Mouse (Mus musculus): ENCODE data around the gene H2afv.
"Not testable (repeated sequence)": the region's sequence is repeated elsewhere in the genome, so short reads cannot be mapped to it uniquely, and the experiment has no call there.

The H2afv gene

DNA sequence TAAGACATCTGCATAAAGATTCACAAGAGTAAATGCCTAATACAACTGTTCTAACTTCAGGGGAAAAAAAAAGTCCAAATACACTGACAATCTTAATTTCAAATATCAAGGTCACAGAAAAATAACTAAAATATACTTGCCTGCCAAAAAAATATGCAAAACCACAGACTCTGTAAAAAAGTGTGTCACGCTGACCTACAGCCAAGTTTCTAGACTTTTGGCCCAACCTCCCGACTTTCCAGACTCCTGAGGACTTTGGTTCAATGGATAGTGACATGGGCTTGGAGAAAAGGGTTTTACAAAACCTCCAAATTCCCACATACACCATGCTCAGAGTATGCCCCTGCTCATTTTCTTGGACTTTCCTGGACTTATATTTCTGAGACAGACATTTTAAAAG lies 24.3 kb upstream of the H2afv start:
- DNase-seq (ENCODE audit: low spot score) = no peak

DNA sequence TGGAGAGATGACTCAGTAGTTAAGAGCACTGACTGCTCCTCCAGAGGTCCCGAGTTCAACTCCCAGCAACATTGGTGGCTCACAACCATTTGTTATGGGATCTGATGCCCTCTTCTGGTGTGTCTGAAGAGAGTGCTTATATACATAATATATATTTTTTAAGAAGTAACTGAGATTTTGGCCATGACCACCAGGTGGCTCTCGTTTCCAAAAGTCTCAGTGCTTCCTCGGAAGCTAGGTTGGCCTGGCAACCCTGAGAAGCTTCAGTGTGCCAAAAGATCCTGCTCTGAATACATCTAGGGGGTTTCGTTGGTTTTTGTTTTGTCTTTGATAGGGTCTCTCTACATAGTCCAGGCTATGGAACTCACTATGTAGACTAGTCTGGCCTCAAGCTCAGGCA lies 20.9 kb upstream of the H2afv start:
- peak; percentile 64 for DNase-seq (ENCODE audit: low spot score)

DNA sequence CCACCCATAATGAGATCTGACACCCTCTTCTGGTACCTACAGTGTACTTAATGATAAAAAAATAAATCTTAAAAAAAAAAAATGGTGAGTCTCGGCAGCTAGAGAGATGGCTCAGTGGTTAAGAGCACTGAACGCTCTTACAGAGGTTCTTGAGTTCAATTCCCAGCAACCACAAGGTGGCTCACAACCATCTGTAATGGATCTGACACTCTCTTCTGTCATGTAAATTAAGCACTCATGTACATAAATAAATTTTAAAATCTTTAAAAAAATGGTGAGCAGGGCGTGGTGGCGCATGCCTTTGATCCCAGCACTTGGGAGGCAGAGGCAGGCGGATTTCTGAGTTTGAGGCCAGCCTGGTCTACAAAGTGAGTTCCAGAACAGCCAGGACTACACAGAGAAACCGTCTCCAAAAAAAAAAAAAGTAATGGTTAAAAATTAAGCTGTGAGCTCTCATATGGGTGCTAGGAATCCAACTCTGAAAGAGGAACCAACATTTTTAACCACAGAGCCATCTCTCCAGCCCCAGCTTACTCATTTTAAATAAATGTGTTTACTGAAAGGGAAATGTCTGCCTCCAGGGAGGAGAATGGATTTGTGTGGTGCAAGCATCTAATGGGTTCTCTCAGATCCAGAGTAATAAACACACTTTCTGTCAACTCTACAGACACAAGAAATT lies 19.1 kb upstream of the H2afv start:
- no peak for DNase-seq (ENCODE audit: low spot score)

DNA sequence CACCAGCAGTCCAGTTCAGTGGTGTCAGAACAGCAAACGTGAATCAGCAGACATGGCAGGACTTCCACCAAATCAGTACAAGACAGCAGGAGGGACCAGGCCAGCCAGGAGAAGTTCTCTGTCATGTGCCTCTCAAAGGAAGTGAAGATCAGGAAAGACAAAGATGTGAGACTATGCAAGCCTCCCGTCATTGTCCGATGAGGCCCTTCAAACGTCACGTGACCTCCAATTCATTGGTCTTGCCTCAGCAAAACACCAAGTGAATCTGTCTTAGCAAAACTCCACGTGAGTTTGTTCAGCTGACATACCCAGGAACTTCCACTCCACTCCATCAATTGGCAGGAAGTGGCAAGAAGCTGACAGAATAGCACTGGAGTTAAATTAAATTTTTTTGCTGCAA lies 11.8 kb upstream of the H2afv start:
- DNase-seq (ENCODE audit: low spot score) = no peak

DNA sequence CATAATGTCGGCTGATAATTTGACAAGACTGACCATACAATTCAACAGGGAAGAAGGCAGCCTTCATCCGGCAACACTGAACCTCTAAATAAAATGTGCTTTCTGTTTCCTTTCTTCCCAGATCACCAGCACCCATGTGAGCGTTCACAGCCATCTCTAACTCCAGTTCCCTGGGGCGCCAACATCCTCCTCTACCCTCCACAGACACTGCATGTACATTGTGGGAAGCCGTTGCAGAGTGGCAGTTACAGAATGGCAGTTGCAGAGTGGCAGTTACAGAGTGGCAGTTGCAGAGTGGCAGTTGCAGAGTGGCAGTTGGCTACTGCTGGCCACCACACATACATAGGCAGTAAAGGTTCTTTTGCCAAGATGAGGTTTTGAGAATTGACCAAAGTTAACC lies 3.9 kb upstream of the H2afv start:
- not testable (repeated sequence) for DNase-seq (ENCODE audit: low spot score)

DNA sequence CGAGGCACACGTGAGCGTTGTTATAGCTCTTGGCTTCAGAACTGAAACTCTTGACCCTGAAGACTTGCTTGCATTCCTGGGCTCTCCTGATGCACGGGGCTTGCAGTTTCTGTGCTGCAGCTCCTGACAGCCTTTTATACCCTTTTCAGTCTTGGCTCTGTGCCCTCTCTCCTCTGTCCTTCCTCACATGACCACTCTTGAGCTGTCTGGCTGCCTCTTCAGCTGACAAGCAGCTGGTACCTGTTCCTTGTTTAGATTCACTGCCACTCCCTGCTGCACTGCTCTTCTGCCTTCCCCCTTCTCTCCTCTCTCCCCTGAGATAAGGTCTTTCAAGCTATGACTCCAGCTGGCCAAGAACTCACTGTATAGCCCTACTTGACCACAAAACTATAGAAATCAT lies 3.2 kb upstream of the H2afv start:
- DNase-seq (ENCODE audit: low spot score) = no peak

DNA sequence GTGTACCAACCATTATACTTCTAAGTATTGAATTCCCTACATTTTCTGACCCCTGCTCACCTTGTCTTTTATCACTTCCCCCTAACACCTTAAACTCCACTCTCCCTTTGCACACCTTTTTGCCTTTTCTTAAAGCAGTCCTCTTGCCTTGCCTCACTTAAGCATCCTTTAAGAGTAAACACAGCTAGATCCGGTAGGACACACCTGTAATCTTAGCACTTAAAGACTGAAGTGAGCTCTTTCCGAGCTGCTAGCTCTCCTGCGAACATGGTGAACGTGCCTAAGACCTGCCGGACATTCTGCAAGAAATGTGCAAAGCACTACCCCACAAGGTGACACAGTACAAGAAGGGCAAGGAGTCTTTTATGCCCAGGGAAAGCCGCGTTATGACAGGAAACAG lies 1.7 kb upstream of the H2afv start:
- DNase-seq (ENCODE audit: low spot score) = no peak

DNA sequence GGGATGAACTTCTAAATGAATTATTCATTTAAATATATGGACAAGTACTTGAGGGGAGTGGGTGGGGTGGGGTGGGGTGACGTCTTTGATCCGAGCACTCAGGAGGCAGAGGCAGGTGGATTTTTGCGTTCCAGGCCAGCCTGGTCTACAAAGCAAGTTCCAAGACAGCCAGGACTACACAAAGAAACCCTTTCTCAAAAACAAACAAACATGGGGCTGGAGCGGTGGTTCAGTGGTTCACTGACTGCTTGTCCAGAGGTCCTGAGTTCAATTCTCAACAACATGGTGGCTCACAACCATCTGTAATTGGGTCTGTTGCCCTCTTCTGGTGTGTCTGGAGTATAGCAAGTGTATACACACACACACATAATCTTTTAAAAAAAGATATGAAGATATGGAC lies 1.2 kb upstream of the H2afv start:
- no peak for DNase-seq (ENCODE audit: low spot score)

DNA sequence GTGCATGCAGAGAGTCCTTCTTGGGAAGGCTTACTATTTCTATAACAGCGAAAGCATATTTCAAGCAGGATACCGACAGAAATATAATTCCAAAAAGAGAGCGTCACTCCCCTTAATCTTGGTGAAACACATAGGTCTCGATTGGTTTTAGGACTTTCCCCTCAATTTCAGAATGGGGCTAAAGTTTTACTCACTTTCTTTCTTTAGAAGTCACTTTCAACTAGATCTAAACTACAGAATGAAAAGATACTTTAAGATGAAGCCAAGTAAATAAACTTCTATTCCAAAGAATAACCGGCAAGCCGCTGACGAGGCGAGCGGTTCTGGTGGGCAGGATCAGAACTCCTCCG lies 541 bp downstream of the H2afv start:
- no peak for DNase-seq (ENCODE audit: low spot score)

DNA sequence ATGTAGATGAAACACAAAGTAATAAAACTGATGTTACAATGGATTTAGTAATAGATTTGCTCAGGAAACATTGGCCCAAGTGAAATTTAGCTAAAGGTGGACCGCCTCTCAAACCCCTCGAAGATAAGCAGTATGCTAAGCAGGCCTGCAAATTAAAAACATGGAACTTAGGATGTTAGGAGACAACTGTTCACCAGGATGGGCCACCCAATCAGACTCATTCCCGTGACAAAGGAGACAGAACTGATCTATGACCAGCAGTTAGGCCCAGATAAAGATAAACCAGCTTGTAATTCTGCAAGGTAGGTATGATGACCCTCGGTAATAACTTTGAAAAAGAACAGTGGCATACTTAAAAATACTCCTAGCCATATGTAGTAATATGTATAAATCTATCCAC lies 1.1 kb downstream of the H2afv start:
- no peak for DNase-seq (ENCODE audit: low spot score)

DNA sequence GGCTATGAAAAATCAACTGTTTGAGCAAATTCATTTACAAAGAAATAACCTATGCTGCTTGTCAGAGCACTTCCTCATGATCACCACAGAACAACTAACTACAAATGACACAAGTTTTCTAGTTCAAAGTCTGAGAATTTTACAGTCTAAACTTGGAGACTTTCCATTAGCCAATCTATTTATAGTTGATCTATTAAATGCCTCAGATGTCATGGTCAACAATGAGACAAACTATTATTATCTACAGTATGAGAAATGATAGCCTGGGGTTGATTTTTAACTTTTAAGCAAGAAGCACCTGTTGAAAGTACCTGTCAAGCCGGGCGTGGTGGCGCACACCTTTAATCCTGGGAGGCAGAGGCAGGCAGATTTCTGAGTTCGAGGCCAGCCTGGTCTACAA lies 1.7 kb downstream of the H2afv start:
- no peak for DNase-seq (ENCODE audit: low spot score)

DNA sequence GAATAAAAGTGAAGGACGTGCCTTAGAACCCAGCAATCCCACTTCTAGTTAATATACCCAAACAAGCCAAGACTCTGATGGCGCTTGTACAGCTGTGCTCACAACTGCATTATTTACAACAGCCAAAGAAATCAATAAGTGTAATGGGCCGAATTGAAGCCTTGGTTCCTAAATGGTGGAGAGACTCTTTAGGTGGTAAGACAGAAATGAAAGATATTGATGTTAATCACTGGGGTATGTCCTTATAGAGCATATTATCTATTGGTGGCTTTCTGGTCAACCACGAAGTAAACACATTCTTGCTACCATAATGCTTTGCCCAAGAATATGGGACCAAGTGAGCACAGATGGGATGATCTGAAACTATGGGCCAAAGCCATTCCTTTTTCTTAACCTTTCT lies 4.1 kb downstream of the H2afv start:
- no peak for DNase-seq (ENCODE audit: low spot score)

DNA sequence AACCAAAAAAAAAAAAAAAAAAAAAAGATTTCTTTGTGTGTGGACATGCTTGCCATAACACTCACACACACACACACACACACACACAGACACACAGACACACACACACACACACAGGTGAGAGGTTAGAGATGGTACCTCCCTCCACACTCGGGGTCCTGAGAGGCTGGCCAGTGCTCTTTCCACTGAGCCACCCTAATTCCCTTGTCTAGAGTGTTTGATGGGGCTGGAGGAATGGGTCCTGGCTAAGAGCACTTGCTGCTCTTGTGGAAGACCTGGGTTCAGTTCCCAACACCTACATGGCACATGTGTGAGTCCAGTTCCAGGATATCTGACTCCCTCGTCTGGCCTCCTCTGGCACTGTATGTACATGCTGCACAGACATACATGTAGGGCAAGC lies 6.6 kb downstream of the H2afv start:
- DNase-seq (ENCODE audit: low spot score) = no peak

DNA sequence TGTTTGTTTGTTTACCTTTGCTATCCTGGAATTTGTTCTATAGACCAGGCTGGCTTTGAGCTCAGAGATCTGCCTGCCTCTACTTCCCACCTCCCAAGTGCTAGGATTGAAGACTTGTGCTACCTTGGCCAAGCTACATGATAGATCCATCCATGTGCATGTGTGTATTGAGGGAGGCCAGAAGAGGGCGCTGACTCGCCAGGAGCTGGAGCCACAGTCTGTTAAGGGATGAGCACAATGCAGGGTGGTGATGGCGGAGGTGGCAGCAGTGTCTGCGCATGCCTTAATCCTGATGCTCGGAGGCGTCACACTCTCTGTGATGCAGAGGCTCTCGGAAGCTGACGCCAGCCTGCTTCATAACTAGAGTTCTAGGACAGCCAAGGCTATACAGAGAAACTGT lies 7.8 kb downstream of the H2afv start:
- DNase-seq (ENCODE audit: low spot score) = peak; percentile 50

DNA sequence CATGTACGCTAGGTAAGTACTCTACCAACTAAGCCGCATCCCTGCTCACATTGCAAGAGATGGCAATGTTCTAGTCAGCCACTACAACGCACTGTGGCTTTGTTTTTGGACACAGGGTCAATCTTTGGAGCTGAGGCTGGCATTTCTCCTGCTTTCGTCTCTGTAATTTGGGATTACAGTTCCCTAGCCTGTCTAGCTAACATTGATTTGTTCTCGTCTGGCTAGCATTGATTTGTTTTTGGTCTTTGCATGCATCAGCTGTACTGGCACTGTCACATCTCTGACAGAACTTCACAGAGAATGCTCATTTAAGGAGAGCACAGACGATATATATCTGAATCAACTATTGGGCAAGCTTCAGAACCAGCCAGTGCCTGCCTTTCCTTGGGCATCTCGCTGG lies 14.1 kb downstream of the H2afv start:
- no peak for DNase-seq (ENCODE audit: low spot score)

DNA sequence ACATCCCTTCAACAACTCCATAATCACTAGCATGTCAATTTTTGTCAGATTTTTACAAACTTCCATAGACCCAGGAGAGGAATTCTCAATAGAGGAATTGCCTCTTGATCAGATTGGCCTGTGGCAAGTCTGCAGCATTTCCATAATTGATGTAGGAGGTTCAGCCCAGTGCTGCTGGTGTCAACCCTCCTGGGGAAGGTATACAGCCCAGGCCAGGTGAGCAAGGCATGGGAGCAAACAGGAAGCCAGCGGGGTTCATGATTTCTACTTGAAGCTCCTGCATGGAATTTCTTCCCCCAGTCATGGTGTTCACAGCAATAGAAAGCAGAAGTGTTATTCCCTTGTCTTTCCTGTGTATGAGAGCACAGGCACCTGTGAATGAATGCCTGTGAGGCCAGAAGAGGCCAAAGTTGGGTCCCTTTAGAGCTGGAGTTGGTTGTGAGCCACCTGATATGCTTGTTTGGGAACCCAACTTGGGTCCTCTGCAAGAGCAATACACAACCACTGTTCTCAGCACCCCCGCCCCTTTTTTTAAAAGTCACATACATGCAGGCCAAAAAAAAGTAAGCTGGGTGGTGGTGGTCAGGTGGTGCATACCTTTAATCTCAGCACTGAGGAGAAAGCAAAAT lies 23.4 kb downstream of the H2afv start:
- DNase-seq (ENCODE audit: low spot score) = no peak

DNA sequence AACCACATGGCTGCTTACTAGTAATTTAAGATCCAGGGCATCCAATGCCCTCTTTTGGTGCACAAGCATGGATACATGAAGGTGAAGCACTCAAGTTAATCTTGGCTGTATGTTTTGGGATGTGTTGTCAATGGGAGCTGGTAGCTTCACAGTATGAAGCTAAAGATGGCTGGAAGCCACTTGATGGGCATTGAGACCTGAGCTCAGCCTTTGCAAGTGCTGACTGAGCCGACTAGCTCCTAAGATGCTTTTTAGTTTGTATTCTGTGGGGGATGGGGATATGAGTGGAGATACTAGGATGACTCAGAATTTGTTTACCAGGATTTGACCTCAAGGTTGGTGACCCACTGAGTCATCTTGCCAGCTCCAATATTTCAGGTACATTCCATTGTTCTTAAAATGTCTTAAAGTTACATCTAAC lies 23.9 kb downstream of the H2afv start:
- DNase-seq (ENCODE audit: low spot score) = no peak

DNA sequence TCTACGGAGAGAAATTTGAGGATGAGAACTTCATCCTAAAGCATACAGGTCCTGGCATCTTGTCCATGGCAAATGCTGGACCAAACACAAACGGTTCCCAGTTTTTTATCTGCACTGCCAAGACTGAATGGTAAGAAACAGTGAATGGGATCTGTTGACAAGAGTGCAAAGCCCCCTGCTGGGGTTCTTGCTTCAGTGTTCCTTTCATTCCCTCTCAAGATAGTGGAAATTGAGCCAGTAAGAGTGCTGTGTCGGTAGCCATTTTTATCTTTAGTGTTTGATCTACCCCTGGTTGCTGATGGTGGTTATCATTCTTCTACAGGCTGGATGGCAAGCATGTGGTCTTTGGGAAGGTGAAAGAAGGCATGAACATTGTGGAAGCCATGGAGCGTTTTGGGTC lies 25.1 kb downstream of the H2afv start:
- not testable (repeated sequence) for DNase-seq (ENCODE audit: low spot score)

DNA sequence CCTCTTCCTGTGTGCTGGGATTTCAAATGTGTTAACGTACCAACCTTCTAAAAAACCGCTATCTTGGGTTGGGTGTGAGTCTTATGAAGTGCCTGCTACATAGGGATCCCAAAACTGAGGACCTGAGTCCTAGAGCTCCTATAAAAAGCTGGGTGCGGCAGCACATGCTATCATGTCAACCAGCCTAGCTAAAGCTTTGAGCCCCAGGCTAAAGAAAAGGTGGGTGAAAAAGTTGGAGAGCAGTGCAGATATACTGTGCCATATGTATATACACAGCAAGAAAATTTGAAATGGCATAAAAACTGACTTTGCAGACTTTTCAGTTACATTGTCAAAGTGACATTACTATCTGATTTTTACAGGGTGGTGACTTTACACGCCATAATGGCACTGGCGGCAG lies 25.5 kb downstream of the H2afv start:
- no peak for DNase-seq (ENCODE audit: low spot score)

DNA sequence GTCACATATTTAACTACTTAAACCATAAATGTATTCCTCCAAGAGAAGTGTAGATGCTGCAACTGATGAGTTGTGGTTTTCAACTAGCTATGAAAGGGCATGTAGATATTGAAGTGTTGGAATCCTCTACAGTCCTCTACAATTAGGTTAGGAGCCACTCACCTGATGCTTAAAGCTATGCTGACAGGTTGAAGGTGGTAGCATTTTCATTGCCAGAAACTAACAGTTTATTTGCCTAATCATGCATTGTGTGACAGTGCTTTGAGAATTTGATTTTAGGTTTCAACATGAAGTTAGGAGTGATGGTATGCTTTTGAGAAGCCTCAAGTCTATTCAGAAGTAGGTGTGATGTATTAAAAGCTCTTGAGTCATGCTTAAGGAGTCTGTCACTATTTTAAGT lies 26.8 kb downstream of the H2afv start:
- DNase-seq (ENCODE audit: low spot score) = no peak

DNA sequence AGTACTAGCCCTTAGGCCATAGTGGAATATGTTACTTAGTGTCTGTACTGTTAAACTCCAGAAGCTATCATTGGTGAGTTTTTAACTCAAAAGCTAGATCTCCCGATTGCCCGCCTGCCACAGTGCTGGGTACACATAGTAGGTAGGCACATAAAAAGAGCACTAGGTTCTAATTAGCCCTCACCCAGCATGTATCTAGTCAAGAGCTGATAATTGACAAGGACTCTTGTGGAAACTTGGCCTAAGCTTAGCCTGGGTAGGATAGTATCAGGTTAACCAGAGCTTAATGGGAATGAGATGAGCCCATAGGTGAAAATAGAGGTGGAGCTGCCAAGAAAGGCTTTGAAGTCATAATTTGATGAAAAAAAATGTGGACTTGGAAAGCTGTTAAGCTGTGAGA lies 27.2 kb downstream of the H2afv start:
- DNase-seq (ENCODE audit: low spot score) = no peak

DNA sequence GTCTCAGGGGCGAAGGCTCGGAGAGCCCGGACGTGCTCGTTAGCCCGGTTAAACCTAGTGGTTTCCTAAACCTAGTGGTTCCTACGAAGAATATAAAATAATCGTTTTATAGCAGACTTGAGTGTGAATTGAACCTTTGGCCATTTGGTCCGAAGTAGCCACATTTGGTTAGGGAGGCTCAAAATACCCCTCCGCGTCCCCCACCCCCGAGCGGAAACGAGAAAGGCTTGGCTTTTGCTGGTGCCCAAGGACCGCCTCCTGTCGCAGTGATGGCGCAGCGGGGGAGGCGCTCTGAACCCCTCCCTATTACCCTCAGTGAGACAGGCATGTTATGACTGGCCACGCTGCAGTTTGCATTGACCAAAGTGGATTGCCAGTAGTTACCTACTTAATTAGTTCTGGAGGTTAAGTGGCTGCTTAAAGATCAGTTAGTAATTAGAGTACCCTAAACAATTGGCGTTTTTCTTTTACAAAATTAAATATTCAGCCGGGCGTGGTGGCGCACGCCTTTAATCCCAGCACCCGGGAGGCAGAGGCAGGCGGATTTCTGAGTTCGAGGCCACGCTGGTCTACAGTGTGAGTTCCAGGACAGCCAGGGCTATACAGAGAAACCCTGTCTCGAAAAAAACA lies 27.7 kb downstream of the H2afv start:
- peak; percentile 87 for DNase-seq (ENCODE audit: low spot score)

DNA sequence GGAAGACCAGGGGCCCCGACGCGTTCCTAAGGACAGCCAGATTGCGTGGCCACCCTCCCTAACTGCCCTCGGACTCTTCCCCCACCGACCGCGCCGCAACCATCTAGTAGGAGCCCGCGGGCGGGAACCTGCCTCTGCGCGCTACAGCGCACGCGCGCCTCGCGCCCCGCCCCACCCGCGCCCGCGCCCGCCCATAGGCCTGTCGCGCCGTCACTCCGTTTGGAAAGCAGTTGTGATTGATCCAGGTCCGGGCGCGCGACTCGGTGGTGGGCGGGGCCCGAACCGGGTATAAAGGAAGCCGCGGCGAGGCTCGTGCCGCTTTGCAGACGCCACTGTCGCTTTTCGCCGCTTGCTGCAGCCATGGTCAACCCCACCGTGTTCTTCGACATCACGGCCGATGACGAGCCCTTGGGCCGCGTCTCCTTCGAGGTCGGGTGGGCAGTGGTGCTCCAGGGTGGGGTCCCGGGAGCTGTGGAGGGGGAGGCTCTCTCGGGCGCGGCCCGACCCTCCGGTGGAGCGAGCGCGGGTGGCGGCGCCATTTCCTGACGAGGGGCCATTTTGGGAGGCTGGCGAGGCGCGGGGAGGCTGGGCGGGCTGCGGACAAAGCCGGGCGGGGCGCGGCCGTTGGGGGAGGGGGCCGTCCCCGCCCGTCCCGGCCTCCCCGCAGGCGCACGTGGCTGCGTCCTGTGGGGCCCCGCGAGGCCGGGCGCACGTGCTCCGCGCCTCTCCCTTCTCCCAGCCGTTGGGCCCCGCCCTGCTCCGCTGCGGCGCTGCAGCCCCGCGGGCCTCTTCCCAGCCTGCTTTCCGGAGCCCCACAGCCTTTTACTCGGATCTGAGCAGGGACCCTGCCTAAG lies 28.5 kb downstream of the H2afv start:
- DNase-seq (ENCODE audit: low spot score) = peak; percentile 98

Data from lung, postnatal 25 days (tissue).